Mouse (Mus musculus): Measurements from ENCODE around the gene Pum2. TPM values are rescaled to one million over a fixed set of nuclear protein-coding genes. Genes with fewer than 3 reads are reported as not detected.
A peak's percentile ranks its signal among the peaks of the same experiment; 100 is the strongest.
"Not testable (repeated sequence)": the region's sequence is repeated elsewhere in the genome, so short reads cannot be mapped to it uniquely, and the experiment has no call there.

The Pum2 gene
- total RNA-seq (2018; cell fraction: chromatin; rRNA removed), result 100 to 1,000 TPM; 102 to 213 (median 156) TPM
- total RNA-seq (2018; cell fraction: cytosol; rRNA removed), result 100 to 1,000 TPM in 3 of 26 experiments, 10 to 100 TPM in 23; 78.7 to 145 (median 89.1) TPM
- 100 to 1,000 TPM in 23 of 26 experiments, 10 to 100 TPM in 3; 91.6 to 221 (median 127) TPM for total RNA-seq (2018; cell fraction: nucleus; rRNA removed)
- 61.0 to 80.1 TPM (median 72.2 TPM) in 3 replicates for polyA plus RNA-seq (2018)

- WGBS (ENCODE audit: missing documents), result 0% methylated on average over 6 of the region's 41 CpGs
- Histone ChIP-seq H3K4me3 (ENCODE audit: inconsistent target) (peak within 1 kb of the TSS; percentile 78), H3K27ac (peak within 1 kb of the TSS; percentile 70), H3K79me2 (ENCODE audit: inconsistent target) (peaks cover 44% of the 10 kb centered on the region), H3K36me3 (ENCODE audit: inconsistent target) (no peaks in the 10 kb centered on the region)
Measured at GRCm38 (mm10) chr12:8673974-8674306, at the start of gene Pum2. TSS of gene Pum2 (plus strand) at chr12:8674134.

- Histone ChIP-seq H3K4me3 (ENCODE audit: inconsistent target) (no peak overlapping the region), H3K27ac (no peak overlapping the region), H3K36me3 (ENCODE audit: inconsistent target) (no peaks in the 10 kb centered on the region), H3K79me2 (ENCODE audit: inconsistent target) (no peaks in the 10 kb centered on the region)
- 95% methylated on average over 5 of the region's 6 CpGs for WGBS (ENCODE audit: missing documents)
Measured at GRCm38 (mm10) chr12:8629537-8629936, 44.4 kb upstream of the Pum2 start.

- no peak overlapping the region for H3K4me3 ChIP-seq (ENCODE audit: inconsistent target)
- no peaks in the 10 kb centered on the region for H3K36me3 ChIP-seq (ENCODE audit: inconsistent target)
- no peak overlapping the region for H3K27ac ChIP-seq
- 94% methylated on average over 1 of the region's 1 CpGs for WGBS (ENCODE audit: missing documents)
- H3K79me2 ChIP-seq (ENCODE audit: inconsistent target), result no peaks in the 10 kb centered on the region
Measured at GRCm38 (mm10) chr12:8631691-8632090, 42.2 kb upstream of the Pum2 start.

- Histone ChIP-seq H3K36me3 (ENCODE audit: inconsistent target) (no peaks in the 10 kb centered on the region), H3K79me2 (ENCODE audit: inconsistent target) (no peaks in the 10 kb centered on the region), H3K4me3 (ENCODE audit: inconsistent target) (no peak overlapping the region), H3K27ac (no peak overlapping the region)
- WGBS (ENCODE audit: missing documents), result 100% methylated on average over 1 of the region's 2 CpGs
Measured at GRCm38 (mm10) chr12:8632737-8633365, 41.1 kb upstream of the Pum2 start.

GRCm38 (mm10) chr12:8634306-8634705 is 39.6 kb upstream of the Pum2 start:
- no peak overlapping the region for H3K27ac ChIP-seq
- WGBS (ENCODE audit: missing documents), result 100% methylated on average over 1 of the region's 1 CpGs

GRCm38 (mm10) chr12:8635546-8635945 is 38.4 kb upstream of the Pum2 start:
- no peaks in the 10 kb centered on the region for H3K36me3 ChIP-seq (ENCODE audit: inconsistent target)
- 100% methylated on average over 4 of the region's 4 CpGs for WGBS (ENCODE audit: missing documents)
- H3K27ac ChIP-seq, result no peak overlapping the region
- H3K79me2 ChIP-seq (ENCODE audit: inconsistent target), result no peaks in the 10 kb centered on the region; the same call in 1 of the 2 replicates
- H3K4me3 ChIP-seq (ENCODE audit: inconsistent target), result no peak overlapping the region

More at GRCm38 (mm10) chr12:8634306-8634705, 39.6 kb upstream of the Pum2 start:
- no peaks in the 10 kb centered on the region for H3K79me2 ChIP-seq (ENCODE audit: inconsistent target)
- no peaks in the 10 kb centered on the region for H3K36me3 ChIP-seq (ENCODE audit: inconsistent target)
- H3K4me3 ChIP-seq (ENCODE audit: inconsistent target), result no peak overlapping the region

- Histone ChIP-seq H3K4me3 (ENCODE audit: inconsistent target) (no peak overlapping the region), H3K27ac (no peak overlapping the region)
Measured at GRCm38 (mm10) chr12:8636945-8637344, 37.0 kb upstream of the Pum2 start.

GRCm38 (mm10) chr12:8638411-8639087 is 35.4 kb upstream of the Pum2 start:
- not testable (repeated sequence) for H3K79me2 ChIP-seq (ENCODE audit: inconsistent target); H3K27ac ChIP-seq; H3K4me3 ChIP-seq (ENCODE audit: inconsistent target); H3K36me3 ChIP-seq (ENCODE audit: inconsistent target)
- WGBS (ENCODE audit: missing documents), result 75% methylated on average over 8 of the region's 10 CpGs

More at GRCm38 (mm10) chr12:8636945-8637344, 37.0 kb upstream of the Pum2 start:
- Histone ChIP-seq H3K79me2 (ENCODE audit: inconsistent target) (no peaks in the 10 kb centered on the region; the same call in 1 of the 2 replicates), H3K36me3 (ENCODE audit: inconsistent target) (no peaks in the 10 kb centered on the region)
- 63% methylated on average over 12 of the region's 14 CpGs for WGBS (ENCODE audit: missing documents)

- H3K79me2 ChIP-seq (ENCODE audit: inconsistent target); H3K36me3 ChIP-seq (ENCODE audit: inconsistent target): not testable (repeated sequence)
- WGBS (ENCODE audit: missing documents), result 0% methylated on average over 2 of the region's 2 CpGs
- Histone ChIP-seq H3K4me3 (ENCODE audit: inconsistent target) (peak overlapping the region; percentile 52), H3K27ac (peak overlapping the region; percentile 72; the same call in 1 of the 2 replicates)
Measured at GRCm38 (mm10) chr12:8640186-8640585, 33.7 kb upstream of the Pum2 start.

- 0% methylated on average over 43 of the region's 47 CpGs for WGBS (ENCODE audit: missing documents)
- Histone ChIP-seq H3K79me2 (ENCODE audit: inconsistent target) (no peaks in the 10 kb centered on the region; the same call in 1 of the 2 replicates), H3K4me3 (ENCODE audit: inconsistent target) (peak overlapping the region; percentile 52), H3K36me3 (ENCODE audit: inconsistent target) (no peaks in the 10 kb centered on the region), H3K27ac (peak overlapping the region; percentile 72)
Measured at GRCm38 (mm10) chr12:8640711-8641424, 33.1 kb upstream of the Pum2 start.

GRCm38 (mm10) chr12:8641425-8641735 is 32.6 kb upstream of the Pum2 start:
- WGBS (ENCODE audit: missing documents), result 34% methylated on average over 10 of the region's 10 CpGs
- peak overlapping the region; percentile 72 for H3K27ac ChIP-seq
- no peaks in the 10 kb centered on the region; the same call in 1 of the 2 replicates for H3K79me2 ChIP-seq (ENCODE audit: inconsistent target)
- H3K4me3 ChIP-seq (ENCODE audit: inconsistent target), result peak overlapping the region; percentile 52
- H3K36me3 ChIP-seq (ENCODE audit: inconsistent target), result no peaks in the 10 kb centered on the region

GRCm38 (mm10) chr12:8648211-8648610 is 25.7 kb upstream of the Pum2 start:
- not testable (repeated sequence) for H3K4me3 ChIP-seq (ENCODE audit: inconsistent target); H3K27ac ChIP-seq; H3K79me2 ChIP-seq (ENCODE audit: inconsistent target); H3K36me3 ChIP-seq (ENCODE audit: inconsistent target)
- 77% methylated on average over 7 of the region's 8 CpGs for WGBS (ENCODE audit: missing documents)

- whole genome bisulfite sequencing (ENCODE audit: missing documents), result 79% methylated on average over 3 of the region's 3 CpGs
- H3K79me2 ChIP-seq (ENCODE audit: inconsistent target); H3K27ac ChIP-seq; H3K4me3 ChIP-seq (ENCODE audit: inconsistent target); H3K36me3 ChIP-seq (ENCODE audit: inconsistent target): not testable (repeated sequence)
Measured at GRCm38 (mm10) chr12:8650027-8650426, 23.9 kb upstream of the Pum2 start.

GRCm38 (mm10) chr12:8656596-8656995 is 17.3 kb upstream of the Pum2 start:
- WGBS (ENCODE audit: missing documents), result 98% methylated on average over 4 of the region's 4 CpGs
- Histone ChIP-seq H3K4me3 (ENCODE audit: inconsistent target) (no peak overlapping the region), H3K36me3 (ENCODE audit: inconsistent target) (no peaks in the 10 kb centered on the region), H3K27ac (no peak overlapping the region), H3K79me2 (ENCODE audit: inconsistent target) (no peaks in the 10 kb centered on the region)

- Histone ChIP-seq H3K4me3 (ENCODE audit: inconsistent target) (no peak overlapping the region), H3K36me3 (ENCODE audit: inconsistent target) (no peaks in the 10 kb centered on the region), H3K27ac (no peak overlapping the region), H3K79me2 (ENCODE audit: inconsistent target) (no peaks in the 10 kb centered on the region)
- 87% methylated on average over 10 of the region's 10 CpGs for WGBS (ENCODE audit: missing documents)
Measured at GRCm38 (mm10) chr12:8657116-8657515, 16.8 kb upstream of the Pum2 start.

Data from macrophage (primary cell).